Mouse (Mus musculus): ENCODE measurements at regions not wholly inside any gene's neighbourhood (a gene's known extent, or its start where the extent isn't known, plus 50 kb on each side); places are given as distances from the start of the nearest gene placed in this dataset.

GRCm38 (mm10) chr4:142351831-142352230 is 112.6 kb upstream of the Kazn start:
- Histone ChIP-seq H3K27ac (ENCODE audit: insufficient read depth, low read length) (no peak overlapping the region), H3K9ac (ENCODE audit: low read depth, poor library complexity, severe bottlenecking) (no peak overlapping the region), H3K27me3 (ENCODE audit: control insufficient read depth, insufficient read depth, low read length, poor library complexity, severe bottlenecking) (no peaks in the 10 kb centered on the region), H3K4me3 (ENCODE audit: low read depth, low read length) (no peak overlapping the region), H3K4me1 (ENCODE audit: control insufficient read depth, insufficient read depth, low read length) (no peaks in the 10 kb centered on the region), H3K36me3 (ENCODE audit: control insufficient read depth, insufficient read depth, low read length, poor library complexity, severe bottlenecking) (no peaks in the 10 kb centered on the region), H3K9me3 (replicated peaks; ENCODE audit: control insufficient read depth, insufficient read depth, low read length, poor library complexity, severe bottlenecking) (no peaks in the 10 kb centered on the region)
- TF ChIP-seq POLR2A (IDR thresholded peaks at IDR 0.05; ENCODE audit: insufficient read depth, low read length), result no peak

- no peaks in the 10 kb centered on the region for H3K4me1 ChIP-seq (ENCODE audit: control insufficient read depth, insufficient read depth, low read length)
- no peaks in the 10 kb centered on the region for H3K36me3 ChIP-seq (ENCODE audit: control insufficient read depth, insufficient read depth, low read length, poor library complexity, severe bottlenecking)
- no peak for TF ChIP-seq EP300 (IDR thresholded peaks at IDR 0.05; ENCODE audit: insufficient read depth, low read depth, low read length)
- no peak for TF ChIP-seq POLR2A (IDR thresholded peaks at IDR 0.05; ENCODE audit: insufficient read depth, low read length)
- no peak for TF ChIP-seq CTCF (IDR thresholded peaks at IDR 0.05; ENCODE audit: low read depth, low read length)
- no peak overlapping the region for H3K9ac ChIP-seq (ENCODE audit: low read depth, poor library complexity, severe bottlenecking)
- H3K27ac ChIP-seq (ENCODE audit: insufficient read depth, low read length), result no peak overlapping the region
- no peaks in the 10 kb centered on the region for H3K9me3 ChIP-seq (replicated peaks; ENCODE audit: control insufficient read depth, insufficient read depth, low read length, poor library complexity, severe bottlenecking)
- H3K27me3 ChIP-seq (ENCODE audit: control insufficient read depth, insufficient read depth, low read length, poor library complexity, severe bottlenecking), result no peaks in the 10 kb centered on the region
- no peak overlapping the region for H3K4me3 ChIP-seq (ENCODE audit: low read depth, low read length)
Observed at GRCm38 (mm10) chr4:142350986-142351385, 111.8 kb upstream of the Kazn start.

GRCm38 (mm10) chr4:142348910-142349309 is 109.7 kb upstream of the Kazn start:
- Histone ChIP-seq H3K4me3 (ENCODE audit: low read depth, low read length) (no peak overlapping the region), H3K27ac (ENCODE audit: insufficient read depth, low read length) (no peak overlapping the region), H3K27me3 (ENCODE audit: control insufficient read depth, insufficient read depth, low read length, poor library complexity, severe bottlenecking) (no peaks in the 10 kb centered on the region), H3K4me1 (ENCODE audit: control insufficient read depth, insufficient read depth, low read length) (no peaks in the 10 kb centered on the region), H3K9me3 (replicated peaks; ENCODE audit: control insufficient read depth, insufficient read depth, low read length, poor library complexity, severe bottlenecking) (no peaks in the 10 kb centered on the region), H3K36me3 (ENCODE audit: control insufficient read depth, insufficient read depth, low read length, poor library complexity, severe bottlenecking) (no peaks in the 10 kb centered on the region), H3K9ac (ENCODE audit: low read depth, poor library complexity, severe bottlenecking) (no peak overlapping the region)
- TF ChIP-seq CTCF (IDR thresholded peaks at IDR 0.05; ENCODE audit: low read depth, low read length), result peak; percentile 63
- TF ChIP-seq POLR2A (IDR thresholded peaks at IDR 0.05; ENCODE audit: insufficient read depth, low read length), result no peak

GRCm38 (mm10) chr4:142342482-142343206 is 103.4 kb upstream of the Kazn start:
- no peaks in the 10 kb centered on the region for H3K36me3 ChIP-seq (ENCODE audit: control insufficient read depth, insufficient read depth, low read length, poor library complexity, severe bottlenecking)
- TF ChIP-seq POLR2A (IDR thresholded peaks at IDR 0.05; ENCODE audit: insufficient read depth, low read length) (no peak), EP300 (IDR thresholded peaks at IDR 0.05; ENCODE audit: insufficient read depth, low read depth, low read length) (no peak), CTCF (IDR thresholded peaks at IDR 0.05; ENCODE audit: low read depth, low read length) (no peak)
- no peaks in the 10 kb centered on the region for H3K9me3 ChIP-seq (replicated peaks; ENCODE audit: control insufficient read depth, insufficient read depth, low read length, poor library complexity, severe bottlenecking)
- no peak overlapping the region for H3K4me3 ChIP-seq (ENCODE audit: low read depth, low read length)
- no peaks in the 10 kb centered on the region for H3K27me3 ChIP-seq (ENCODE audit: control insufficient read depth, insufficient read depth, low read length, poor library complexity, severe bottlenecking)
- H3K27ac ChIP-seq (ENCODE audit: insufficient read depth, low read length), result no peak overlapping the region
- H3K9ac ChIP-seq (ENCODE audit: low read depth, poor library complexity, severe bottlenecking), result no peak overlapping the region
- H3K4me1 ChIP-seq (ENCODE audit: control insufficient read depth, insufficient read depth, low read length), result no peaks in the 10 kb centered on the region

- Histone ChIP-seq H3K27ac (ENCODE audit: insufficient read depth, low read length) (no peak overlapping the region), H3K9ac (ENCODE audit: low read depth, poor library complexity, severe bottlenecking) (no peak overlapping the region), H3K4me3 (ENCODE audit: low read depth, low read length) (no peak overlapping the region), H3K27me3 (ENCODE audit: control insufficient read depth, insufficient read depth, low read length, poor library complexity, severe bottlenecking) (no peaks in the 10 kb centered on the region), H3K36me3 (ENCODE audit: control insufficient read depth, insufficient read depth, low read length, poor library complexity, severe bottlenecking) (no peaks in the 10 kb centered on the region), H3K4me1 (ENCODE audit: control insufficient read depth, insufficient read depth, low read length) (no peaks in the 10 kb centered on the region), H3K9me3 (replicated peaks; ENCODE audit: control insufficient read depth, insufficient read depth, low read length, poor library complexity, severe bottlenecking) (no peaks in the 10 kb centered on the region)
- no peak for TF ChIP-seq CTCF (IDR thresholded peaks at IDR 0.05; ENCODE audit: low read depth, low read length)
- no peak for TF ChIP-seq POLR2A (IDR thresholded peaks at IDR 0.05; ENCODE audit: insufficient read depth, low read length)
- no peak for TF ChIP-seq EP300 (IDR thresholded peaks at IDR 0.05; ENCODE audit: insufficient read depth, low read depth, low read length)
Observed at GRCm38 (mm10) chr4:142341305-142341704, 102.1 kb upstream of the Kazn start.

GRCm38 (mm10) chr4:142340057-142340456 is 100.9 kb upstream of the Kazn start:
- H3K36me3 ChIP-seq (ENCODE audit: control insufficient read depth, insufficient read depth, low read length, poor library complexity, severe bottlenecking), result no peaks in the 10 kb centered on the region
- H3K27ac ChIP-seq (ENCODE audit: insufficient read depth, low read length), result no peak overlapping the region
- no peaks in the 10 kb centered on the region for H3K4me1 ChIP-seq (ENCODE audit: control insufficient read depth, insufficient read depth, low read length)
- H3K27me3 ChIP-seq (ENCODE audit: control insufficient read depth, insufficient read depth, low read length, poor library complexity, severe bottlenecking), result no peaks in the 10 kb centered on the region
- no peak overlapping the region for H3K9ac ChIP-seq (ENCODE audit: low read depth, poor library complexity, severe bottlenecking)
- H3K4me3 ChIP-seq (ENCODE audit: low read depth, low read length), result no peak overlapping the region
- no peak for TF ChIP-seq EP300 (IDR thresholded peaks at IDR 0.05; ENCODE audit: insufficient read depth, low read depth, low read length)
- no peak for TF ChIP-seq POLR2A (IDR thresholded peaks at IDR 0.05; ENCODE audit: insufficient read depth, low read length)
- TF ChIP-seq CTCF (IDR thresholded peaks at IDR 0.05; ENCODE audit: low read depth, low read length), result no peak
- H3K9me3 ChIP-seq (replicated peaks; ENCODE audit: control insufficient read depth, insufficient read depth, low read length, poor library complexity, severe bottlenecking), result no peaks in the 10 kb centered on the region
